Mouse (Mus musculus) embryonic facial prominence, embryonic 10.5 days (tissue): ENCODE results near the gene Max. TPM values are rescaled to one million over a fixed set of nuclear protein-coding genes. Genes with fewer than 3 reads are reported as not detected.

Experiments used
- DNase-seq: peaks from one replicate; pipeline ENCODE4 v3.0.0-alpha.2; 2017; ENCODE audit warnings: low spot score
- H3K27ac ChIP-seq: fragments of 300-500 bp; sonication (generic); replicated peaks from 2 replicates; pipeline ENCODE4 v1.5.1; 2016; ENCODE audit warnings: mild to moderate bottlenecking
- H3K27me3 ChIP-seq: fragments of 300-500 bp; sonication (generic); replicated peaks from 2 replicates; pipeline ENCODE4 v1.6.1; 2016; ENCODE audit warnings: low read depth, mild to moderate bottlenecking; ENCODE audit not compliant: poor library complexity, severe bottlenecking
- H3K36me3 ChIP-seq: fragments of 300-500 bp; sonication (generic); replicated peaks from 2 replicates; pipeline ENCODE4 v1.6.1; 2016; ENCODE audit warnings: mild to moderate bottlenecking, moderate library complexity
- H3K4me1 ChIP-seq: fragments of 300-500 bp; sonication (generic); 2 replicates; pipeline ENCODE4 v1.6.1; 2016
- H3K4me3 ChIP-seq: fragments of 300-500 bp; sonication (generic); 2 replicates; pipeline ENCODE4 v1.5.1; 2016; ENCODE audit warnings: mild to moderate bottlenecking, moderate library complexity
- H3K9me3 ChIP-seq: fragments of 300-500 bp; sonication (generic); 2 replicates; pipeline ENCODE4 v1.6.1; 2016; ENCODE audit warnings: mild to moderate bottlenecking
- WGBS: fragments of 180-500 bp; shearing (Covaris S2); methylation state at CpG from one replicate; pipeline ENCODE4 v1.1.7; 2016; 5-methylcytosine and 5-hydroxymethylcytosine counted together
- polyA plus RNA-seq: library from polyadenylated mRNA; unstranded; fragments of >200 nt; fragmentation: Nextera tagmentation; extraction: Ambion mirVana; gene quantifications from 2 replicates; pipeline ENCODE4 v1.2.1, GENCODE M21; 2016

Max gene
- polyA plus RNA-seq, 1 experiment from 2014 or later = 9.8 TPM

GRCm38 (mm10) chr12:76948781-76949180 is 13.2 kb downstream of the Max start:
- H3K9me3 ChIP-seq = no peaks in the 10 kb centered on the region
- DNase-seq = no peak
- H3K36me3 ChIP-seq = peaks cover 100% of the 10 kb centered on the region
- H3K4me1 ChIP-seq = no peaks in the 10 kb centered on the region
- H3K27ac ChIP-seq = no peak overlapping the region
- H3K4me3 ChIP-seq = no peak overlapping the region
- H3K27me3 ChIP-seq = no peaks in the 10 kb centered on the region
- WGBS = 87% methylated on average over 3 of the region's 3 CpGs

DNA sequence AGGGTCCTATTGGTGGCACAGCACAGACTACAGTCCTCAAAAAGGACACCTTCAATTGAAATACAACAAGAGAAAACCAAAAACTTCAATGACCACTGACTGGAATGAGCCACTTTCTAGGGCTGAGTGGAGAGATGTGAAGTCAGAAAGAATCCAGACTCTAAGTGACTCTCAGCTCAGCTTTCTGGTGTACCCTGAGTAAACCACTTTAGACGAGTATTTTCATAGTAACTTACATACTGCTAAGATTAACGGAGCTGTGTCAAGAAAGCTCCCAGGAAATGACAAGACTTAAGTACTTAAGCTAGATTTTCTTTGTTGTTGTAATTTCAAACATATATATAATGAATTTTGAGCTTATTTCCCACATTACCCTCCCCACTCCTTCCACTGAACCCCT is 13.8 kb downstream of the Max start:
- Histone ChIP-seq H3K9me3 (no peaks in the 10 kb centered on the region), H3K36me3 (peaks cover 99% of the 10 kb centered on the region), H3K27ac (no peak overlapping the region), H3K27me3 (no peaks in the 10 kb centered on the region), H3K4me3 (no peak overlapping the region), H3K4me1 (no peaks in the 10 kb centered on the region)
- 89% methylated on average over 2 of the region's 2 CpGs for whole genome bisulfite sequencing
- DNase-seq = no peak

GRCm38 (mm10) chr12:76947487-76947886 is 14.5 kb downstream of the Max start:
- Histone ChIP-seq H3K9me3 (no peaks in the 10 kb centered on the region), H3K4me1 (0 out of 2 replicates have a peak, but pooled peaks cover 5% of the 10 kb centered on the region), H3K4me3 (no peak overlapping the region), H3K27me3 (no peaks in the 10 kb centered on the region), H3K36me3 (peaks cover 98% of the 10 kb centered on the region), H3K27ac (no peak overlapping the region)
- no peak for DNase-seq
- 94% methylated on average over 3 of the region's 3 CpGs for WGBS

GRCm38 (mm10) chr12:76943466-76943865 is 18.5 kb downstream of the Max start:
- WGBS = 94% methylated on average over 6 of the region's 6 CpGs
- DNase-seq = no peak
- H3K36me3 ChIP-seq = peaks cover 98% of the 10 kb centered on the region

GRCm38 (mm10) chr12:76943046-76943445 is 19.0 kb downstream of the Max start:
- Histone ChIP-seq H3K9me3 (no peaks in the 10 kb centered on the region), H3K36me3 (peaks cover 98% of the 10 kb centered on the region), H3K27me3 (no peaks in the 10 kb centered on the region), H3K4me3 (no peak overlapping the region), H3K27ac (no peak overlapping the region), H3K4me1 (0 out of 2 replicates have a peak, but pooled peaks cover 8% of the 10 kb centered on the region)
- WGBS = 85% methylated on average over 3 of the region's 3 CpGs
- no peak for DNase-seq

More at GRCm38 (mm10) chr12:76943466-76943865, 18.5 kb downstream of the Max start:
- Histone ChIP-seq H3K27me3 (no peaks in the 10 kb centered on the region), H3K4me3 (no peak overlapping the region), H3K9me3 (no peaks in the 10 kb centered on the region), H3K4me1 (0 out of 2 replicates have a peak, but pooled peaks cover 8% of the 10 kb centered on the region), H3K27ac (no peak overlapping the region)

DNA sequence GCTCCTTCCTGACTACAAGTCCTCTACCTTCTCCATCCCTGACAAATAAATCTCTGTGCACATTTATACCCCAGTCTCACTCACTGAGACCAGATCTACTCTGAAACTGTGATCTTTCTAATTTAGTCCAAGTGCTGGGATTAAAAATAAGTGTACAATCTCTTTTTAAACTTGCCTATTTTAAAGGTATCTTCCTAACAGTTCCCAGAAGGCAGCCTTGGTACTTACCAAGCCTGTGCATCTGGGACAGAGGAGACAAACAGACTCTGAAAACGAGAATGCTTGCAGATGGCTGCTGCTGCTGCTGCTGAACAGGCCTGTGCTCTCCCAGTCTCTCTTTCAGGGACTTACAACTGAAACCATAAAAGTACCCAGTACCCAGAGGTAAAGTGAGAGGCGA is 19.5 kb downstream of the Max start:
- Histone ChIP-seq H3K27ac (no peak overlapping the region), H3K36me3 (peaks cover 98% of the 10 kb centered on the region), H3K4me3 (no peak overlapping the region), H3K4me1 (0 out of 2 replicates have a peak, but pooled peaks cover 8% of the 10 kb centered on the region), H3K9me3 (no peaks in the 10 kb centered on the region), H3K27me3 (no peaks in the 10 kb centered on the region)
- 73% methylated on average over 2 of the region's 2 CpGs for WGBS
- no peak for DNase-seq

DNA sequence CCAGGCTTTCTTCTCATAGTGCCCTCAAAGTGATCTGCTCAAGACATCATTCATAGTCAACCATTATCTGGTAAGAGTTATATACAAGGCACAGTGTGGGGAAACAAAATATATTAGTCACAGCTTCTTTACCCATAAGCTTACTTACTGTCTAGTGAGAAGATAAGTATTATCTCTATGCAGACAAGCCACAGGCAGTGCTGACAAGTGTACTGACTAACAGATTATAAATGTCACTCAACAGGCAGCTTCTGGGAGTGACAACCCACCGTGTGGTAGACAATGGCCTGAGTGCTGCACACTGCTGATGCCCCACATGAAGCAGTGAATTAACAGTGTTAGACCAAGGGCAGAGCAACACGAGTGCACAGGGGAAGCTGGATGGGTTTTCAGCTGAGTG is 20.5 kb downstream of the Max start:
- no peaks in the 10 kb centered on the region for H3K9me3 ChIP-seq
- H3K4me1 ChIP-seq = 0 out of 2 replicates have a peak, but pooled peaks cover 8% of the 10 kb centered on the region
- H3K4me3 ChIP-seq = no peak overlapping the region
- no peaks in the 10 kb centered on the region for H3K27me3 ChIP-seq
- WGBS = 81% methylated on average over 2 of the region's 2 CpGs
- no peak overlapping the region for H3K27ac ChIP-seq
- no peak for DNase-seq
- peaks cover 98% of the 10 kb centered on the region for H3K36me3 ChIP-seq

DNA sequence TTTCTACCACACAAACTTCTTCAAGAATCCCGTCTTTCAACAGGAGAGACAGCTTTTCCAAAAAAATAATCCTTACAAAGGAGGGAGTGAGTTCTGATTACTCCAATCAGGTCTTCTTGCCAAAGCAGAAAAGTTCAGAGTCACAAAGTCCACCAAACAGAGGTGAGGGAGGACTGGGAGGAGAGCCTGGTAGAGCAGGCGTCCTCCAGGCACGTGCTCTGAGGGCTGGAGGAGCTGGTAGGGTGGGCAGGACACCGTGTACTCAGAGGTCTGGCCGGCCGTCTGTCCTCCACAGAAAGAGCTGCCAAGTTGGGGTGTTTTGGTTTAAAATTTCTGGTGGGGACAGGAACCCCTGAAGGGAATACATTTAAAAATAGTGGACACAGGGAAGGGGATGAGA is 24.0 kb downstream of the Max start:
- Histone ChIP-seq H3K9me3 (no peaks in the 10 kb centered on the region), H3K4me1 (0 out of 2 replicates have a peak, but pooled peaks cover 8% of the 10 kb centered on the region), H3K4me3 (no peak overlapping the region), H3K27ac (no peak overlapping the region), H3K36me3 (peaks cover 93% of the 10 kb centered on the region), H3K27me3 (no peaks in the 10 kb centered on the region)
- 93% methylated on average over 6 of the region's 6 CpGs for WGBS
- no peak for DNase-seq

DNA sequence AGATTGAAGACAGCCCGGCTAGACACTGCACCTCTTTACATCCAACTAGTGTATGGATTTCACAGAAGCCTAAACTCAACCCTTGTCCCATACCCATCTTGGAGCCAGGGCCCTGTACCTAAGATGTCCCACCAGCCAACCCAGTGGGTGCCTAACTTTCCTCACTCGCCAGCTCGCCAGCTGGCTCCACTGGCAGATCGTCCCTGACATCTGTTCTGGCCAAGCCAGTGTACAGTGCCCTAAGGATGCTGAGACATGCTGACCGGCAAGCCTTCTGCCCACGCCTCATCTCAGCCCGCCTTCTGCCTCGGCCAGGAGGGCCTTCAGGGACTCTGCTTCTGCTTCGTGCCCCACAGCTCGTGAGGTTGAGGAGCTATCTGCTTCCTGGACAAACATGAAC is 25.8 kb downstream of the Max start:
- Histone ChIP-seq H3K36me3 (peaks cover 87% of the 10 kb centered on the region), H3K4me1 (no peaks in the 10 kb centered on the region), H3K9me3 (no peaks in the 10 kb centered on the region), H3K27ac (no peak overlapping the region), H3K27me3 (no peaks in the 10 kb centered on the region), H3K4me3 (no peak overlapping the region)
- DNase-seq = no peak
- WGBS = 93% methylated on average over 10 of the region's 10 CpGs

- 89% methylated on average over 3 of the region's 3 CpGs for WGBS
- DNase-seq = no peak
- Histone ChIP-seq H3K36me3 (peaks cover 69% of the 10 kb centered on the region), H3K4me3 (no peak overlapping the region), H3K4me1 (no peaks in the 10 kb centered on the region), H3K27ac (no peak overlapping the region), H3K9me3 (no peaks in the 10 kb centered on the region), H3K27me3 (no peaks in the 10 kb centered on the region)
These were observed 27.6 kb downstream of the Max start for GRCm38 (mm10) chr12:76934438-76934837.

- Histone ChIP-seq H3K27ac (no peak overlapping the region), H3K4me3 (no peak overlapping the region), H3K4me1 (0 out of 2 replicates have a peak, but pooled peaks cover under 1% of the 10 kb centered on the region), H3K36me3 (peaks cover 55% of the 10 kb centered on the region), H3K27me3 (no peaks in the 10 kb centered on the region), H3K9me3 (no peaks in the 10 kb centered on the region)
- WGBS = 94% methylated on average over 6 of the region's 6 CpGs
- DNase-seq = no peak
These were observed 29.3 kb downstream of the Max start for GRCm38 (mm10) chr12:76932688-76933060.

GRCm38 (mm10) chr12:76931739-76932687 is 30.0 kb downstream of the Max start:
- no peak overlapping the region for H3K27ac ChIP-seq
- WGBS = 79% methylated on average over 14 of the region's 14 CpGs
- no peak for DNase-seq

DNA sequence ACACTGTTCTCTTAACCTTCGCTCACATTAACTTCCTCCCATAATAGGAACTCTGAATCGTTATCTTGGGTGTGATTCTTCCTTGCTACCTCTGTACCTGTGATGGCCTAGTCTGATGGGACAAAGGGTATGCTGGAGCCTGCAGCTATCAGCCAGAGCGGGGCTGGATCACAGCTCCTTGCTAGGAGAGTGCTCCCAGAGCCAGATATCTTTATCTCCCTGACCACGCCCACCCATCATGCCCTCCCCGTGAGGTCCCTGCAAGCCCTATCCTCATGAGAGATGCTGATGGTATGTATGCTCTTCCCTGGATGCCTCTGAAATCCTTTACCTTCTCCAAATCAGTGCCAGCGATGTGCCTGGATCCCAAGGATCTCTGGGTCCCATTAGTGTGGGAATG is 31.8 kb downstream of the Max start:
- Histone ChIP-seq H3K4me3 (no peak overlapping the region), H3K27ac (no peak overlapping the region), H3K4me1 (0 out of 2 replicates have a peak, but pooled peaks cover 5% of the 10 kb centered on the region), H3K9me3 (no peaks in the 10 kb centered on the region), H3K36me3 (peaks cover 31% of the 10 kb centered on the region), H3K27me3 (no peaks in the 10 kb centered on the region)
- DNase-seq = no peak
- WGBS = 72% methylated on average over 6 of the region's 6 CpGs

More at GRCm38 (mm10) chr12:76931739-76932687, 30.0 kb downstream of the Max start:
- no peaks in the 10 kb centered on the region for H3K9me3 ChIP-seq
- no peaks in the 10 kb centered on the region for H3K27me3 ChIP-seq
- H3K4me3 ChIP-seq = no peak overlapping the region
- peaks cover 49% of the 10 kb centered on the region for H3K36me3 ChIP-seq
- H3K4me1 ChIP-seq = 0 out of 2 replicates have a peak, but pooled peaks cover 5% of the 10 kb centered on the region
